Mouse (Mus musculus) layer of hippocampus, adult 2 months (tissue): ENCODE measurements around the gene Wwc1. TPM values are rescaled to one million over a fixed set of nuclear protein-coding genes. Genes with fewer than 3 reads are reported as not detected.

ENCODE experiments used
- DNase-seq, 2 experiments: peaks; one replicate each; pipeline ENCODE4 v3.0.0; 2022; ENCODE audit warnings: low spot score in 2 of 2
- H3K27ac ChIP-seq: fragments of 200-600 bp; 2 replicates; pipeline ENCODE4 v1.8.1; 2022
- H3K4me3 ChIP-seq: fragments of 200-600 bp; 2 replicates; pipeline ENCODE4 v1.8.1; 2022; ENCODE audit warnings: mild to moderate bottlenecking
- CTCF ChIP-seq: fragments of 200-600 bp; conservative IDR thresholded peaks from 2 replicates; pipeline ENCODE4 v1.8.1; 2022; ENCODE audit warnings: antibody characterized with exemption, mild to moderate bottlenecking, moderate library complexity
- total RNA-seq, 2 experiments: library from RNA; stranded (reverse); gene quantifications; 2 replicates each; pipeline ENCODE4 v1.2.3; 2021

Gene Wwc1
- total RNA-seq, 2 experiments from 2014 or later = 99.6 to 107 TPM

GRCm38 (mm10) chr11:35877651-35878558, 102.4 kb downstream of the Wwc1 start:
- no peak for TF ChIP-seq CTCF
- DNase-seq = no peak
- Histone ChIP-seq H3K4me3 (no peak overlapping the region), H3K27ac (no peak overlapping the region)

DNA sequence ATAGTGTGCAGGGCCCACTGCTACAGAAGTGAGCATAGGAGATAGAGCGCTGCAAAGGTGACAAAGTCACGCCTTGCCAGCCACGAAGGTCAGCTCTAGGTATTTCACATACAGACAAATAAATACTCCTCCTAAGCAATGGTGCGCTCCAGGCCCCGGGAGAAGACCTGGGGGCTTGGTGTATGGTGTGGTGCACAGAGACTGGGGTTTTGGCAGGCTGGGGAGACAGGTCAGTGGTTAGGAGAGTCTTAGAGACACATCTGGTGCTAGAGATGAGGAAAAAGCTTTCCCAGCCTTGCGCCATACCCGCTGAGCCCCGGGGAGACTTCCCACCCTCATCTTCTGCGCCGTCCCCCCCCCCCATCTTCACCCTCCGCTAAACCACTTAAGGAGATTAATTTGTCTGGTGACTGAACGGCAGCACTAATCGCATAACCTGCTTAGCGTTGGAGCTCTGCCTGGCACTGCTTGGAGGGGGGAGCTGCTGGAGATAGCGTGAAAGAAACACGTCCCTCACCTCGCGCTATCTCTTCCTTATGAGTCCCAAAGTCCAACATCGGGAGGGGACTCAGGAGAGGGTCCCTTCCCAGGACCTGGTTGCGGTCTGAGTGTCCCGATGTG, 106.6 kb downstream of the Wwc1 start:
- no peak for DNase-seq
- no peak for TF ChIP-seq CTCF
- H3K27ac ChIP-seq = no peak overlapping the region
- no peak overlapping the region for H3K4me3 ChIP-seq

DNA sequence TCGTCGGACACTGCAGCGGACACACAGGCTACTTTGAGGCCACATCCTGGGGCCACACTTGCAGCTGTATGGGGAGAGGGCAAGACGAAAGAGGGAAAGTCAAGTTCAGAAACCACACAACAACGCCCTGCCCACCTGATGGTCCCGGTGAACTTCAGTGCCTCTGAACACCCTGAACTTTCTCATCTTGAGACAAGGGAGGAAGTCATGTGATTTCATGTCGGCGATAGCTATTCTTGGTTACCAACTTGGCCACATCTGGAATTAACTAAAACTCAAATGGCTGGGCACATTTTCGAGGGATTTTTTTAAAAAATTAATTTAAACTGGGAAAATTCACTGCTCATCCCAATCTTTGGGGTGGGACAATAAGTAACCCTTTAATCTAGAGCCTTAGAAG, 109.4 kb downstream of the Wwc1 start:
- H3K4me3 ChIP-seq = no peak overlapping the region
- no peak overlapping the region for H3K27ac ChIP-seq
- TF ChIP-seq CTCF = no peak
- DNase-seq = no peak

DNA sequence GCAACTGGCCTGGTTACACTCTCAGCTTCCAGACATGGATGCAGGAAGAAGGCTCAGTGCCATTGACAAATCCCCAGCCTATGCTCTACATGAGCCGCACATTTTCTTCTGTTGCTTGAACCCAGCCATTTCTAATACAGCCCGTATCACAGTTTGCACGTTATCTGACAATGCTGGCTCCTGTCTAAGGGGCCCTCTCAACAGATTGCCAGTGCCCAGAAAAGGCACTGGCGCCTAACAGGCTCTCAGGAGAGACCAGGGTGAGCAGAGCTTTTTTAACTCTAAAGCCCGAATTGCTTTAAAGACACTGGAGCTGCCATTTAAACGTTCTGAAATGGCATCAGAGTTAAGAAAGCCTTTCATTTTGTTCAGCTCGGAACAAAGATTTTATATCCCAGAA, 114.2 kb downstream of the Wwc1 start:
- no peak overlapping the region for H3K4me3 ChIP-seq
- DNase-seq = no peak
- TF ChIP-seq CTCF = no peak
- peak overlapping the region; percentile 80 for H3K27ac ChIP-seq

DNA sequence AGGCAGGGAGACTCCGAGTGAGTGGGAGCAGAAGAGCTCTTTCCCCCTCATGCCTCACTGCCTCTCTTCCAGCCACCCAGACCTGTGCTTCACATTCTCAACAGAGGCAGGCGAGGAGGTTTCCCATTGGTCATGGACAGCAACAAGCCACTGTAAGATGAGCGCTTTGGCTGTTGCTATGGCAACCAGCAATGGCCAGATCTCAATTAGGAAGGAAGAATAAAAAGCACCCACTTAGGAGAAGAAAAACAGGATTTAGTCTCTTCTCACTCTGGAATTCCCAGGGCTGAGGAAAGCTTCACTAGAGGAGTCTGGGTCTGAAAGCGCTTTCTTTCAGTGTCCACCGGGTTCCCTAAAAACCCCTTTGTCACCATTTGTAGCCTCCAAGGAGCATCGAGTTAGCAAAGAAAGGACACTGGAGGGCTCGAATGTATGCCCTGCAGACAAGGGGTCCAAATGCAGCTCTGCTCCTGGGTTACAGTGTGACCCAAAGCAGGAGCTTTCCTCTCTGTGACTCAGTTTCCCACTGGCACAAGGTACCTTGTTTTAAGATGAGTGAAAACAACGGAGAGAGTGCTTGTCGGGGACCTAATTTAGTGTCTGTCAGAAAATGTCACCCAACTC, 115.2 kb downstream of the Wwc1 start:
- Histone ChIP-seq H3K27ac (peak overlapping the region; percentile 80), H3K4me3 (no peak overlapping the region)
- no peak for TF ChIP-seq CTCF
- DNase-seq = peak; percentile 46 to 76

DNA sequence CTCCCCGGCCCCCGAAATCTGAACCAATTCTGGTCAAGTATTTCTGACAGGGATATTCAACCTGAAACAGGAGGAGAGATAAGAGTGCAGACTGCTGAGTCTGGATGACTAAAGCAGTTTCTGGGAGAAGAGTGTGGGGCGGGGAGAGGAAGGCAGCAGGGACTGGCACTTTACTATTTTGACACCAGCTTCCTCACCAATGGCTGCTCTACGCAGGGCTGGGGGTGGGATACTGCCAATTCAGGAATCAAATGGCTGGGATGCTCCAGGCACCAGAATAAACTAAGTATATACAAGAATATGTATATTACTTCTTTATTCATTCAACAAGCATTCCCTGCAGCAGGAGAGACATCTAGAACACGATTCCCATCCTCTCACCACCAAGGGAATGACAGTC, 116.7 kb downstream of the Wwc1 start:
- Histone ChIP-seq H3K27ac (peak overlapping the region; percentile 80), H3K4me3 (no peak overlapping the region)
- no peak for DNase-seq
- TF ChIP-seq CTCF = no peak

DNA sequence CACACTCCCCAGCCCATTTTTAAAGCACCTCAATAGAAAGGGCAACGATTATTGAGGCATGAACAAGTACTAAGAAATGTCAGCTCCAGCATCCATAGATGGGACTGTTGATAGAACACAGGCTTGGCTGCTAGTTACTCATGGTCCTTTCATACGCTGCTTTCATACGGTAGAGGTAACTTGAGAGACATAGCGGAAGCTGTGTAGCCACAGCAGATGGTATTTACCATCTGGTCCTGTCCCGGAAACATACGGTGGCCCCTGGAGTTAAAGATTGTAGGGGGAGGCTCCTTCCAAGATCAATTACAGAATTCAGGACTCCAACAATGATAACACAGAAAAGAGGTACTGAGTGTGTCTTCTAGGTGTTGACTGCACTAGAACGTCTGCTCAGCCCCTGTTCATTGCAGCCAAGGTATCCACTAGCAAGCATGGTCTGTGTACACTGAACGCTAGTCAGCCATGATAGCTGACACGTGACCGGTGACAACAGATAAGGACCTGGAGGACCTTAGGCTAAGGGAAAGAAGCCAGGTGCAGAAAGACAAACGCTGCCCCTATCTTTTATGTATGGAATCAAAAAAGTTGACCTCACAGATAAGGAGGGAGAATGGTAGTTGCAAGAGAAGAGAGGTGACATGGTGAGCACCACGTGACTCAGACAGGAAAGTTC, 122.8 kb downstream of the Wwc1 start:
- TF ChIP-seq CTCF = no peak
- peak in 1 of 2 experiments; percentile 44 for DNase-seq
- peak overlapping the region; percentile 94 for H3K27ac ChIP-seq
- no peak overlapping the region for H3K4me3 ChIP-seq

DNA sequence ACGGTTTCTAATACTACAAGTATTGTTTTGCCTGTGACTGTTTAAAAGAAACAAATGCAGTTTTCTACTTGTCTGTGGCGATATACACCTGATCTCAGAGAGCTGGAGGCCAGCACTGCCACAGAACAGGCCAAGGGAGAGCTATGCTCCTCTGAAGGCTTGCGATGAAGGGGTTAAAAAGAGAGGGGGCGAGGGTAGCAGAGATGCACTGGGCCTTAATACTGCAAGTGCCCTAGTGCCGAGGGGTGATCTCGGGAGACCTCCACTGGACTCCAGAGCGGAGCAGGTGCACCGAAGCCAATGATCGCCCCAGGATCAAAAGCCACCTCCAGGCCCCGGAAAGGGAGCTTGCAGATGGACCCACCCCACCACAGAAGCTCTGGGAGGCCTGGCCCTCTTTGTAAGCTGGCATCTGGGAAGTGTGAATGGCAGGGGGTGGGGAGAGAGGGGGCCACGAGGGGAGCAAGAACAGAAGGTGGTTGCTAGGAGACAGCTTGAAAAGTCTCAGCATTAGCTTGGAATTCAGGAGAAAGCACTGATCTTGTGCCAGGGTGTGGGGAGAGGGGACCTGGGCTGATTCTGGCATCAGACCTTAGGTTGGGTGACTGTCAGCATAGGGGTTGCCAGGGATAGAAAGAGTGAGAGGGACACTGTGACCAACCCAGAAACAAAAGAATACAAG, 123.8 kb downstream of the Wwc1 start:
- peak; percentile 64 to 82 for DNase-seq
- no peak overlapping the region for H3K4me3 ChIP-seq

DNA sequence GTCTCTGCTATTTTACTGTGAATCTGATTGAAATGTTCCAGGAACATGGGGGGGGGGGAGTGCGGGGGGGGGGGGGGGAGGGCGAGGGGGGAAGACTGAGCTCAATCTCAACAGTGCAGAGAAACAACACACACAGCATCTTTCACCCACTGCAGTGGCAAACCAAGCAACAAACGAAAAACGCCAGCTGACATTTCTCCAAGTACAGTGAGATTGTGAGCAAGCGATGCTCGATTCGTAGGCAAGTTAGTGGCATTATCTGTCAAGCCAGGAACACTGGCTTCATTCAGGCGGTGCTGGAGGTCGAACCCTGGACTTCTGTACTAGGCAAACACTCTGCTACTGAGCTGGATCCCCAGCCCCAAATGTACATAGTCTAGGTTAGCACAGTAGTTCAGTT, 124.8 kb downstream of the Wwc1 start:
- Histone ChIP-seq H3K27ac (peak overlapping the region; percentile 94), H3K4me3 (no peak overlapping the region)
- no peak for TF ChIP-seq CTCF
- DNase-seq = no peak

More for the DNA sequence above, 123.8 kb downstream of the Wwc1 start:
- no peak for TF ChIP-seq CTCF
- peak overlapping the region; percentile 94 for H3K27ac ChIP-seq

DNA sequence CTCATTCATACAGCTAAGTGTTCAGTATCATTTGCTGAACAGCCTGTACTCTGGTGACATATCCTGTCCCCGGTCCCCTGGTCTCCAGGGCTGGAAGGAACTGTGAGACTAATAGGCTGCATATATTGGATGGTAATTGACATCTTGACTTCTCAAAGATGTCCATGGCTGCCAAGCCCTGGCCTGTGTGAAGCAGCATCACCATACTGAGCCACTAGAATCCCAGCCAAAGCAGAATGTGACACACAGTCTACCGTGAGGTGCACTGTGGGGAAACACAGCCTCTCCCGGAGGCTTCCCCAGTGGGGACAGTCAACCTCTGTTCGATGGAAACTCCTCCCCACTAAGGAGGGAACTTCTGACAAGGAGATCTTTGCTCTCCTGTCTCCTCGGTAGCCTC, 125.4 kb downstream of the Wwc1 start:
- DNase-seq = no peak
- Histone ChIP-seq H3K27ac (peak overlapping the region; percentile 71), H3K4me3 (no peak overlapping the region)
- no peak for TF ChIP-seq CTCF

DNA sequence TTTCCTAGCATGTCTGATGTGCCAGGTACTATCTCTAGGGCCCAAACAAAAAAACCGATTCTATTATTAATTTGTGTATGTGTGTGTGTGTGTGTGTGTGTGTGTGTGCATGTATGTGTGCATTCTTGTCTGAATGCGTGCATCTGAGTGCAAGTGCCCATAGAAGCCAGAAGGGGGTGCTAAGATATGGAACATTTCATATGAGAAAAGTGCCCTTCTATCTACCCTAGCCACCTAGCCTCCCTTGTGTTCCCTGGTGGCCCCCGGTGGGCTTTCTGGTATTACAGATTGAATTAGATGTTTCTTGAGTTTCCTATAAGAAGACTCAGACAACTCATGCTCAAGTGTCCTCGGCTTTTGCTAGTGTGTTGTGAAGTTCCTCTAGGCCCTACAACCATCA, 126.7 kb downstream of the Wwc1 start:
- Histone ChIP-seq H3K4me3 (no peak overlapping the region), H3K27ac (no peak overlapping the region)
- DNase-seq = no peak
- peak; percentile 38; the same call in 1 of the 2 replicates for TF ChIP-seq CTCF

DNA sequence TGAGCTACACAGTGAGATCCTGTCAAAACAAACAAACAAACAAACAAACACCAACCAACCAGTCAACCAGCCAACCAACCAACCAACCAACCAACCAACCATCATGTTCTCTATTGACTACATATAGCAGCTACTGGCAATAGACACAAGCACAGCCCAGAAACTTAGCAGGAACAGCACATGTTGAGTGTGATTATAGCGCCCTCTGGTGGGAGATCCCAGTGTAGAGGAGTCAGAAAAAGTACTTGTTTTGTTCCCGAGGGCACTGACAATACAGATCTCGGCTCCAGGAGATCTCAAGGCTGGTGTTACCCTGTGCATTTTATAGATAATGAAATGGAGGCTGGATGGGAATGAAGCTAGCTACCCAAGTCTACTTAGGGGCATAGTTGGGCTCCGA, 127.6 kb downstream of the Wwc1 start:
- peak in 1 of 2 experiments; percentile 59 for DNase-seq
- peak; percentile 75 for TF ChIP-seq CTCF
- H3K4me3 ChIP-seq = no peak overlapping the region
- no peak overlapping the region for H3K27ac ChIP-seq
